Mouse (Mus musculus): ENCODE results near the gene Slc22a23. TPM values are rescaled to one million over a fixed set of nuclear protein-coding genes. Genes with fewer than 3 reads are reported as not detected.

Gene Slc22a23
- 13.7 and 36.7 TPM in 2 replicates for polyA plus RNA-seq (2012; rRNA removed; ENCODE audit: low replicate concordance)

GRCm38 (mm10) chr13:34345128-34346085 is at the start of gene Slc22a23:
Gene Slc22a23 (minus strand): TSS chr13:34345182.

GRCm38 (mm10) chr13:34162491-34163303 is 182.3 kb downstream of the Slc22a23 start, which contains the start of gene Psmg4:
Gene Psmg4 (plus strand): TSS chr13:34162964.

GRCm38 (mm10) chr13:34130226-34130731 is 214.7 kb downstream of the Slc22a23 start, which contains the start of gene Tubb2b:
Gene Tubb2b (minus strand): TSS chr13:34130466.

Other genes starting within 250 kb of the Slc22a23 start
- gene Tubb2b, start 214.7 kb downstream of the Slc22a23 start, polyA plus RNA-seq (2012; rRNA removed; ENCODE audit: low replicate concordance): 16.0 and 20.0 TPM in 2 replicates
- 71.7 and 123 TPM in 2 replicates for gene Psmg4, start 182.2 kb downstream of the Slc22a23 start, polyA plus RNA-seq (2012; rRNA removed; ENCODE audit: low replicate concordance)